Mouse (Mus musculus) yolk sac, embryonic 10.5 days (tissue): Measurements from ENCODE around the gene Adamts3.

ENCODE experiments used
- DNase-seq: peaks from one replicate; pipeline ENCODE4 v3.0.0-alpha.2; 2017; ENCODE audit warnings: low spot score

Gene Adamts3

DNA sequence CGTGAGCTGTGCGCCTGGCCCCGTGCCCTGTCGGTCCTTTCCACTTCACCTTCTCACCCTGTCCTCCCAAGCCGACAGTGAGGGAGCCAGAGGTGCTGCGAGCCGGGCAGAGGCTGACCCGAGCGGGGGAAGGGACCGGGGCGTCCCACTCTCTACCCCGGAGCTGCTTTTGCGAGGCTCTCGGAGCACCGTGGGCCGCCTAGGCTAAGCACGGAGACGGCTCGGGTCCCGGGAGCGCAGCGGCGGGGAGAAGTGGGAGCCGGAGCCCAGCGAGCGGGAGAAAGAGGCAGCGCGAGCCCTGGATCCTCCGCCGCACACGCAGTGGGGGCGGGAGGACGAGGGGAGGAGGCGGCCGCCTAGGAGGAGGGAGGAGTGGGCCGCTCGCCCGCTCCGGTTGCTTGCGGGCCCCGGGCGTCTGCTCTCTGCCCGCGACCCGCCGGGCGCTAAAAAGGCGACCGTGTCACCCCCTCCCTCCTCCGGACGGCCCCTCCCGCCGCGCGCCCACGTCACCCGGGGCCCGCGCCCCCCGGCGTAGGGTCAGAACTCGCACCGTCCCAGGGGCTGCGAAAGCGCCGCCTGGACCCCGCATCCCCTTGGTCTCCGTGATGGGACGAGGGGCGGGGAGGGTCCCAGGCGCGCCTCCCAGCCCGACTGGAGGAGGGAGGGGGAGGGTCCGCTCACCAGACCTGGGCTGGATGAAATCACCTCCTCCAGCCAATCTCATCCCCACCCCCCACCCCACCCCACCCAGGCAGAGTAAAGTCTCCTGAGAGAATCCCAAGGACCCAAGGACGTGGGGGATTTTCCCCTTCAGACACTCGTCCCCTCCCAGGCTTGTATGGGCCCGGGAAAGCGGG is at the start of gene Adamts3:
Adamts3 (minus strand) TSS at position 284 of the 857 bp plus-strand sequence.
- peak; percentile 65 for DNase-seq

DNA sequence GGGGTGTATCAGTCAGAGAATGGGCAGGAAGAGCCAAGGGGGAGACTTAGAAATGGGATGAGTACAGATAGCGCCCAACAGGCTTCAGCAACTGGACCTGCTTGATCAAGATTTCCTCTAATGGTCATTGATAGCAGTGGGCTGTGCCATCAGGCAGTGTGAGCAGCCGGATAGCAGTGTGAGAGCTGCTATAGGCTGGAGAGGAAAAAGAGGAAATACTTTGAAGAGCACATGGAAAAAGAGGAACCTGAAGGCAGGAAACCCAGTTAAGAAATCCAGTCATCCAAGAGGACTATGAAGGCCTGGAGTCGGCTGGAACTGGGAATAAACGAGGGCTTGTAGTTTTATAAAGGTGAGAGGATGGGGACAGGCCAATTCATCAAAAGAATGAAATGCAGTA is 48.4 kb upstream of the Adamts3 start:
- DNase-seq = no peak

DNA sequence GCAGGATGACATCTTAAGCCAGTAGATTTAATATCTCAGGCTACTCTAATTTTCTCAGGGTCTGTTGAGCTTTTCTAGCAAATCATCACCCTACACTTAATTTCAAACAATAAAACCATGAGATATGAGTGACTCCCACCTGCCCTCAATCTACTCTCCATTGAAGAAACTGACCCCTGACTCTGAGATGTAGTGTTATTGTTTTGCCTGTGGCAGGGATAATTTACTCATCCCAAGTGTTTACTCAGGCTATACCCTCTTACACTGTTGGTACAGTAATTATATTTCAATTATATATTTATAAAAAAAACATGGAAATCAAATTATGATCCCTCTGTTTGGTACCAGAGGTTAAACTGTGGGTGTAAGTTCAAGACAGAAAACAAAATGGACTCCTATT is 29.2 kb upstream of the Adamts3 start:
- no peak for DNase-seq

DNA sequence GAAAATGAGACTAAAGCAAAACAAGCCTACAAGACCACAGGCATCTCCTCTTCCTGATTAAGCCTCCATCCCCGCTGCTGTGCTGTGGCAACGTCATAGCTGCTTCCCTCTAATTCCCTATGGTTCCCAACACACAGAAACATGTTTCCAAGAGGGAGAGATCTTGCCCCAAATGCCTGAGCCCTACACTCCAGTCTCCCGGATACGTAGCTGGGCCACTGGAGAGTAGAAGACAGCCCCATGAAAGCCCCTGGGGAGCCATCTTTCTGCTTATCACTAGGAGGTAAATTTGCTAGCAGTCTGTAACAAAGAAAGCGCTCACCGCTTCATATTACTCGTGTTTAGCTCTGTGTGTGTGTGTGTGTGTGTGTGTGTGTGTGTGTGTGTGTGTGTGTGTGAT is 28.8 kb upstream of the Adamts3 start:
- no peak for DNase-seq

DNA sequence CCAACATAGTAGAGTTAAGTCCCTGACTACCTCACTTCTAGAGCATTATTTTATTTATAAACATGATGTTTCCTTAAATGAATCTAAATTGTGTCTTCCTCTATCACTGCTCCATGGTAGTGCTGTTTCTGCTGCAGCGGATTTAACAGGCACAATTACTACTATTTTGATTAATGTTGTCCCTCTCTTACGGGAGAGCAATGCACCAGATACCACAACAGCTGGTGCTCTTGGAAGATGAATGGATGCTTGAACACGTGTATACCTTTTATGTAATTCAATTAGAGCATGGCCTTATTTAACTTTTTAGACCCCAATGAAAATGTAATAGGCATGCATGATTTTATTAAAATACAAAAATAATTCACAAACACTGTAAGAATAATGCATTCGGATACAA is 28.4 kb upstream of the Adamts3 start:
- no peak for DNase-seq

DNA sequence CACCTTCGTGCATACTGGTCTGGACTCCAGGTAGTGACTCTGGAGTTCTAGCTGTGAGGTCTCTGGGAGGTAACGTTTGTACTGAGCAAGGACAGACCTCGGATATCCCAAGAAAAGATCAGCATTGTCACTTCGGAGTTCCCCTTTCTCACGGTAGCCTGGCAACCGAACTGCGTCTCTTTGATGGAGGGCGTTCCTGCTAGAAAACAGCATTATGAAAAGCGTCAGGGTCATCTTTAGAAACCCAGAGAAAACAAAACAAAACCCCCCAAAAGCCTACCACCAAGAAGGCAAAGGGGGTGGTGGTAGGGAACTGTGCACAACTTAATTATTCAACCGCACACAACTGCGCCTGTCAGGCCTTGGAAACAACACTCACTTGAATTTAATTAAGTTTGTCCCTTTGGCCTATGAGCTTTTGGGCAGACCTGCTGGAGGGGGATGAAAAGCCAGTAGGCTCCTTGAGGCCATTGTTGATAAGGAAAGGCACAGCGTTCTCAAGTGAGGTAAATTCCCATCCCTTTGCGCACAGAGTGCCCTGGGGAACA is 23.8 kb upstream of the Adamts3 start:
- DNase-seq = no peak

DNA sequence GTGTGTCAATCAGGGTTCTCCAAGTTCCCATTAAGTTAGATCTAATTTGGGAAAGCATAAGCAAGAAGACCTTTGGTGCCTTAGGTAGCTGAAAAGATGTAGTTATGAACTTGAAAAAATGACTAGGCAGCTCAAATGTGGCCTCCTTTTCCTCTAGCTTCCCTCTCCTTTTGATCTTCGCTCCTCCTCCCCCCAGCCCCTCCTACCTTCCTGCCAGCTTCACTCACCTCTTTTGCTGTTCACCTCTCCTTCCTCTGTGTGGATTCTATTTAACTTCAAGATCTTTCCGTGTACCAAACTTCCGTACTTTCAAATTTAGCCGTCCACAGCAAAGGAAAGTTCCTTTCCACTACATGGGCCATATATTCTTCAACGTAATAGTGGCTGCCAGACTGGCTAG is 17.9 kb upstream of the Adamts3 start:
- DNase-seq = no peak

DNA sequence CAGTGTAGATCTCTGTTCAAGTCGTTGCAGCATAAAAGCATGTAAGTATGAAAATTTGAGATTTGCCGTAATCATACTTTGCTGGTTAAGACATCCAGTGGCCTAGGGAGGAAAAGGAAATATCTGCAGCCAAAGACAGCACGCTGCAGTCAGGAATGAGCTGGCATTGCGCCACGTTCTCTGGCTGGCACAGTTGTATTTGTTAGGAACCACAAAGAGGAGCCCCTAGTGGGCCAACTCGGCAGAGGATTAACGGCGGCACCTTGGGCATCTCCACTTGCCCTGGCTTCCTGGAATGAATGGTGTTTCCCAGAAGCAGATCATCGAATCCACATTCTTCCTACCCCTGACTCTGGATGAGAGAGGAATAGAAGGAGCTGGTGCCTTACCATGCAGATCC is 14.4 kb upstream of the Adamts3 start:
- DNase-seq = no peak

DNA sequence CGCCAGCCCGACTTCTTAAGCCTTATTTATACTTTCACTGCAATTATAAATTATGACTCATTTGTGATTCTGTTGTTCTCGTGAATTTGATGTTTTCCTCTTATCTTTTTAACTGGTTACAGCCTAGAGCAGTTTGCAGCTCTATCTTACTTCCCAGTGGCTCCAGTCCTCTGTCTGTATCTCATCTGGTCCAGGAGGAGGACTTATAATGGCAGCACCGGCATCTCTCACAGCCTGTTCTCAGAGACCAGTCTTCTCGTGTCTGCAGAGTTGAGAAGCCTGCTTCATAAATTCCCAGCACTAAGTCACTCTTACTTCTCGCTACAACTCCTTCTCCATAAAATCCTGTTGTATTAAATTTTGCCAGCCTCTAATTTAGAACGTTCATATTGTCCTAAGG is 12.4 kb upstream of the Adamts3 start:
- DNase-seq = no peak

DNA sequence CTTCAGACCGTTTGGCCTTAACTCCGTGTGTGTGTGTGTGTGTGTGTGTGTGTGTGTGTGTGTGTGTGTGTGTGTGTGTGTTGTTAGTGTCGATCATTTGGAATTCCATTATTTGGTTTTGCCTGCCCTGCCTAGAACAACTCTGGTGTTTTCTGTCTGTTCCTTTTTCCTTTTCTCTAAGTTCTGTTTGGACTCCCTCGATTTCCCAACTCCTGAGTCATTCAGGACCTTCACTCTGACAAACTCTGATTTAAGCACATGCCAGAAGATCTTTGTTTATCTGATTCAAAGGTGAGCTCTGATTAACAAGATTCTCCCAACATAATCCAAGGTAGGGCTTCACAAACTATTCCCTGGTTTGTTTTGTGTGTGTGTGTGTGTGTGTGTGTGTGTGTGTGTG is 1.9 kb upstream of the Adamts3 start:
- DNase-seq = peak; percentile 6

DNA sequence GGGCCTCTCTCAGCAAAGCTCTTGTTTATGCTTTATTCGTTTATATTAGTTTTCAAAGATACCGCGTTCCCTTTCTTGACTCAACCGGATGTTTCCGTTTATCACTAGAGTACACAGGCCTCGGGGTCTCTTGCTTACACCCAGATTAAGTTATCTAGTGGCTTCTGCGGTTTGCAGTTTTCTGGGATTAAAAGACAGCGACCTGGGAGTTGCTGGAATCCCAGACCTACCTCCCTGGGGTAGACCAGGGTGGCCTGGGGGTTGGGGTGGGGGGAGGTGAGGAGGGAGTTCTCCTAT is 722 bp upstream of the Adamts3 start:
- no peak for DNase-seq

DNA sequence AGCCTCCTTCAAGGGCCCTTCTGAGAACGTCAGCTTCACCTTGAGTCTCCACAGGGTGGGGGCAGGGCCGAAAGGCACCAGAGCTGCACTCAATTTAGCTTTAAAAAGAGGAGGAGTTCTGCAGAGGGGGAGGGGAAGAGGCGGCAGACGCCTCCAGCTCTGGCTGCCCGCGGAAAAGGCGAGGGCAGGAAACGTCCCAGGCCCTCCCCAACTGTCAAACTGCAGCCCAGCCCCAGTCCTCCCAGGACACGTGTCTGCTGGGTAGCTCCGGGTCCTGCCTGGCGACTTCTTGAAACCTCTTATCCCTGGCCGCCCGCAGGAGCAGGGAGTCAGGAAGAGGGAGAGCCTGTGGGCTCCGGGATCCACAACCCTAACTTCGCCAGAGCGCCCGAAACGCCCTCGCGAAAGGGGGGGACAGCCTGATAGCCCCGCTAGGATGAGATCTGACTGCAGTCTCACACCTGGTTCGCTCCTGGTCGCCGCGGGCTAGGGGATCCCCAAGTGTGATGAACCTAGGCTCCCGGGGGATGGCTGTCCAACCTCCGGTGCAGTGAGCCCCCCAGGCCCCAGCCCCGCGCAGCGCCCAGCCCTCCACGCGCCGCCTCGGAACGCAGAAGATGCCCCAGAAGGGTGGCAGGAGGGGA is 921 bp downstream of the Adamts3 start:
- DNase-seq = peak; percentile 72

DNA sequence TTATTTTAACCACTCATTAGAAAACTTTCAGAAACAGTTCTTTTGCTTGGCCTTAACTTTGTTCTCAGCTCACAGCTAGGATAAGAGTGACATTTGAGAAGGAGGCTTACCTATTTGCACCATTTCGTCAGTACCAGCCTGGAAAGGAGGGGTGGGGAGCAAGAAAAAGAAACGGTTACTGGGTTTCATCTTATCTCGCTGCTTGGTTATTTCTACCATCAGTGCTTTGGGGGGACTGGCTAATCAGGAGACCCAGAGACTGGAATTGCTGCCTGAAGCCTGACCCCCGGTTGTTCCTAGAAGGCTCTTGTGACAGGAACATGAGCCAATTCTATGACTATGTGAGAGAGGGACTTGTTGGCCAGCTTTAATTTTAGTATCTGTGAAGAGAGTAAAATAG is 1.7 kb downstream of the Adamts3 start:
- no peak for DNase-seq

DNA sequence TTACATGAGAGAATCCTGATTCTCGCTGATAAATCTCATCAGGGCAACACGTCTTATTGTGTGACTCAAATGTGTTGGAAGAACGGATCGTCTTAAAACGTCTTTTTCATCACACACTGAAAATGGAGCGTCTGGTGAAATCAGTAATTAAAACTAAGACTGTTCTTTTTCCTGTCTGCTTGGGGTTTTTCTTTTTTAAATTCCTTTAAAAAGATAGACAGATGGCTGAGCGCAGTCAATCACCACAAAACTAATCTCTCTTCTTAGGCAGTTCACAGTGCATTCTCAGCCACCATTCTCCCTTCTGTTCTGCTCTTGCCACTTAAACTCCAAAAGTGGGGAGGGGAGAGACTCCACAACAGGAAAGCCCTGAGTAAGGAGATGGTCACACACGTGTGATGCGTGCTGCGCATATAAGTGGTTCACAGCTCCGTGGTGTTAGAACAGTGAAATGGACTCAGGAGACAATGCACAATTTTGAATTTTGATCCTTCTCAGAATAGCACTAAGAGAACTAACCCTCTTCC is 4.2 kb downstream of the Adamts3 start:
- DNase-seq = no peak

DNA sequence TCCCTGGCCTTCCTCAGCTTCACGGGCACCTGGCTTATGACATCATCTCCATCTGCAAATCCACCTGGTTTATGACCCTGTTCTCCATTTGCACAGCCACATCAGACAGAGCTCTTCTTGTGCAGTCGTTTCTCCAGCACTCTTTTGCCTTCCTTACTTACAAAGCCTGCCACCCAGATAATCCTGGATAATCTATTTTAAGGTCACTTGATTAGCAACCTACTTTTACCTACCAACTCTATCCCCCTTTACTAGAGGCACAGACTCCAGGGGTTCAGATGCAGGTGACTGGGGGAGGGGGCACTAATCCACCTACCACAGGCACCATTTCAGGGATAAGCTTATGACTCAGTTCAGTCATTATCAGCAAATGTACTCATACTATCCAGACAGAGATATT is 10.5 kb downstream of the Adamts3 start:
- no peak for DNase-seq

DNA sequence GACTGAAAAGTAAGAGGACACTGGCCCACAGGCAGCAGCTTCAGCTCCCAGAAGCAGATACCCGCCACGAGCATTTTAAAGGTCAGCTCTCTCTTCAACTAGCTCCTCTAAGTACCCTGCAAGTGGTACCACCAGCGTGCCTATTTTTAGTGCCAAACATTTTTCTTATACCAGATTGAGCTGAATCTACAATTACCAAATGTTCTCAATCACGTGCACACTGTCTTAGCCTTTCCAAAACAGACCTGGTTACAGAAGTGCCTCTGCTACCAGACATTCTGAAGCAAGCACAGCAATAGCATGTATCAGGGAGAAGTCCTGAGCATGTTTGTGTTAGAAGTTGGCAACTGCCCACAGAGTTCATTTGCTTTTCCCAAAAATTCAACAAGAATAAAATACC is 23.5 kb downstream of the Adamts3 start:
- DNase-seq = no peak

DNA sequence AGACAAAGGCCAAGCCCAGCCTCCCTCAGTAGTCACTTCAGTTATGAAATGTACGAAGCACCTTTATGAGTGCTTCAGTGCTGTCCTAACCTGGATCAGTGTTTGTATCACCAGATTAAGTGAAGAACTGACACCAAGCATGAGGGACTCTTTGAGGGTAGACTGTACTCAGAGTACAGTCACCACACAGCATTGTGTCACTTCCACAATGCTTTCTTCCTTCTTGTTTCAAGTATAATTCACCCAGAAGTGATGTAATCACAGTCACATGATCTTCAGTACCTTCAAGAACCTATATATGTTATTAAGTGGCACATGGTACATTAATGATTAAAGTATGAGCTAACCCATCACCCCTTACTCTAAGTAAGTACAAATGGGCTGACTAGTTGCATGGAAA is 24.3 kb downstream of the Adamts3 start:
- no peak for DNase-seq

DNA sequence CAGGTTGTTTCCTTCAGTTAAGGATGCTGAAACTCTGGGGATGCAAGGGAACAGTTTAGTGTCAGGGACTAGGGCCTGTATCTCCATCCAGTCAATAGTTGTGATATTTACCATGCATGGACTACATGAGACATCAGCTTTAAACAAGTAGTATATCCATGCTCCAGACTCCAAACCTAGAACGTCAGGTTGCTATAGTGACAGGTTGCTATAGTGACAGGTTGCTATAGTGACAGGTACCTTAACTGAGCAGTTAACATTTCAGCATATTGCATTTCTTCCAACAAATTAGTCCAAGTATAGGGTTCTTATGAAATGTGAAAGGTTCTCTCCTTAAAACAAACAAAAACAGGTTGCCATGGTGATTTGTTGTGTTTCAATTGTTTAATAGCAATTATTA is 36.6 kb downstream of the Adamts3 start:
- no peak for DNase-seq

DNA sequence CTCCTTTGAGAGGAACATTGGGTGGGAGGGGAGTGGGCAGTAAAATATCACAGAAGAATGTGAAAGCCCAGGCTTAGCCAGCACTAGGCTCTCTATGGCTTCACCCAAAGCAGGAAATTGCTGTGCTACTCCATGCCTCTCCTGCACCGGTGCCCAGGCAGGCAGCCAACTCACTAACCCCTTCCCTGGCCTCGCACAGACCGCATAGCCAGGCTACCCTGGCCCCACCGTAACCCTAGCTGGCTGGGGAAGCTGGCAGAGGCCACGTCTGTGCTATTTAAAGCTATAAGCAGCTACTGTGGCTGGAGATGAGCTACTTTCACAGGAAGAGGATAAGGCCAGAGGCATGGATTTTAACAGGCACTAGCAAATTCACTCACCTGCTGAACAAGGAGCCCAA is 38.8 kb downstream of the Adamts3 start:
- DNase-seq = peak; percentile 7

DNA sequence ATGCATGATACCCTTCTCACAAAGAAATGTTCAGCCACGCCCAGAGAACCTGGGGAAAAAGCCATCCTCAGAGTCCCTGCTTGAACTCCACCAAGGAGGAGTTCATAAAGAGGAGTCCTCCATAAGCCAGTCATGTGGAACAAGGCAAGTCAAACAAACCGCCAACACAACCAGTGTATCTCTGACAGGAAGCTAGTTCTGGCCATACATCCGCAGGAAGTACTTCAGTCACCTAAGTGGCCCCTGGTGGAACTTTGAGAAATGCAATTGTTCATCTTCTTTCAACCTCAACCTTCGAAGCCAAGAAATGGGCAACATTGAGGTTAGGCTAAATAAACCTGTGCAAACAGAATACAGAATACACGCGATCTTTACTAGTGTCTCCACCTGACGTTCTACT is 39.7 kb downstream of the Adamts3 start:
- DNase-seq = no peak

DNA sequence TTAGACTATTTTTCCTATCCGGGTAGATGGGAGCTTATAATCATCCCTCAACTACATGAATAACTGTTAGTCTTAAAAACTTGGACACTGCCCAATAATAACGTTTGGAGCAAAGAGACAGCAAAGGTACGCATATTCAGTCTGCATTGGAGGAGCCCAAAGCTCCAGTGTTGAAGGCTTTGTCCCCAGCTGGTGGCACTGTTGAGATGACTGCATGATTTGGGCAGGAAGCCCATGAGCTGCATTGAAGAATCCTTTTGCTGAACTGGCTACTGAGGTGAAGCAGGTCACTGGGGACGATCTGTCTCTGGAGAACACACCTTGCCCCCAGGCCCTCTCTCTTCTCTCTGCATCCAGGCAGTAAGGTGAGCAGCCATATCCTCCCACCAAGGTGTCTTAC is 43.5 kb downstream of the Adamts3 start:
- DNase-seq = no peak

DNA sequence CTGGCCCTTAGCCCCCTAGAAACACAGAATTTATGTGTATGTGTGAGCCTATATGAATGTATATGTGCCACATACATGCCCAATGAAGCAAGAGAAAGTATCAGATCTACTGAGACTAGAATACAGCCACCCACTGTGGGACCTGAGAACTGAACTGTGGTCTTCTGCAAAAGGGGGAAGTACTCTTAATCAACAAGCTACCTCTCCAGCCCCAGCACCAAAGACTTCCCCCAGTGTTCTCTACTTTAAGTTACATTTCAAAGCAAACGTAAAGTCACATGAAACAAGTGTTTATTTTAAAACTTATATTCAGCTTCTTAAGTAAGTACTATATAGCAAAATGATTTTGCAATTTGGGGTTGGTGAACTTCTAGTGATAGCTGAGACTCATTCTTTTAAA is 62.0 kb downstream of the Adamts3 start:
- DNase-seq = no peak

DNA sequence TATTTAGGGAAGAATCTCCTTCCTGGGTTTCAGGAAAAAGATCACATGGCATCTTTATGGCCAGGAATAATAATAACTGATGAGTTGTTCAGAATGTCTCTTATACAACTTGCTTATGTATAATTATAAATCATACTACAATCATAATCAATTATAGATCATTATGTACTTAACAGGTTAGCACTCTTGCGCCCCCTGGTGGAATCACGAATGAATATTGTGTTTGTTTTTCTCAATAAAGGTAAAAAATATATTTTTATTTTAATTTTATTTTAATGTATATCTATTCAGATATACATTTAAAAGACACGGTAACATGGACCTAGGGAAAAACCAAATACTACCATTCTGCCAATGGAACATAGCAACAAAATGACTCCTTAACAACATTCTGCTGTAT is 63.6 kb downstream of the Adamts3 start:
- DNase-seq = no peak

DNA sequence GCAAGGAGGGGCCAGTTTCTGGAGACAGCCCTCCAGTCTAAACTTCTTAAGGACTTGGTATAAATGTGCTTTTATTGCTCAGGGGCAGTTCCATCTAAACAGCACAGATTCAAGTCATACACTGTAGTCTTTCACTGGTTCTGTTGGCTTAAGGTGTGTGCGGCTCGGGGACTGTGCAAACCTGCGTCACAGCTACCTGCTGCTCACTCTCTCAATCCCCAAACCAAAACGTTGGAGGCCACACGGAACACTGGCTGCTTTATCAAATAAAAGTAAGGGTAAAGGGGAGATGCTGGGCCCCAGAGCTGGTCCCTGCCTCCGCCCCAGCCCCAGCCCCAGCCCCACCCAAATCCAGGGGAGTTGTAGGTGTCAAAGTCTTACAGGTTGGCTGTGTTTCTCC is 66.5 kb downstream of the Adamts3 start:
- no peak for DNase-seq
